Mouse (Mus musculus) megakaryocyte progenitor cell, adult 5-6 weeks (primary cell): ENCODE measurements at regions not wholly inside any gene's neighbourhood (a gene's known extent, or its start where the extent isn't known, plus 50 kb on each side); places are given as distances from the start of the nearest gene placed in this dataset.
A peak's percentile ranks its signal among the peaks of the same experiment; 100 is the strongest.

Source experiments
- ATAC-seq: replicated peaks from 2 replicates; pipeline ENCODE4 v1.8.0; 2016; ENCODE audit warnings: mild to moderate bottlenecking, moderate TSS enrichment, inconsistent platforms; ENCODE audit not compliant: poor library complexity

- ATAC-seq: no peak
Observed at GRCm38 (mm10) chr6:31212694-31213093, 185.8 kb upstream of the Mkln1 start.

GRCm38 (mm10) chr6:31213161-31213560 lies 185.4 kb upstream of the Mkln1 start:
- ATAC-seq: no peak

- ATAC-seq: no peak
Observed at GRCm38 (mm10) chr6:31215661-31216060, 182.9 kb upstream of the Mkln1 start.

- peak; percentile 50 for ATAC-seq
Observed at GRCm38 (mm10) chr6:31216206-31217059, 182.1 kb upstream of the Mkln1 start.

GRCm38 (mm10) chr6:31217060-31217541 lies 181.4 kb upstream of the Mkln1 start:
- ATAC-seq: no peak

- no peak for ATAC-seq
Observed at GRCm38 (mm10) chr6:31217641-31218138, 180.8 kb upstream of the Mkln1 start.

GRCm38 (mm10) chr6:31218139-31218750 lies 180.3 kb upstream of the Mkln1 start:
- peak; percentile 27 for ATAC-seq

- ATAC-seq: no peak
Observed at GRCm38 (mm10) chr6:31218880-31219279, 179.7 kb upstream of the Mkln1 start.

GRCm38 (mm10) chr6:31219736-31220135 lies 178.8 kb upstream of the Mkln1 start:
- ATAC-seq: no peak

- peak; percentile 58 for ATAC-seq
Observed at GRCm38 (mm10) chr6:31220184-31220931, 178.2 kb upstream of the Mkln1 start.

GRCm38 (mm10) chr6:31221490-31221889 lies 177.0 kb upstream of the Mkln1 start:
- ATAC-seq: 0 out of 2 replicates have a peak, but pooled peaks have one; percentile 12

GRCm38 (mm10) chr6:31222024-31222579 lies 176.4 kb upstream of the Mkln1 start:
- ATAC-seq: no peak

- no peak for ATAC-seq
Observed at GRCm38 (mm10) chr6:31227406-31227805, 171.1 kb upstream of the Mkln1 start.

- no peak for ATAC-seq
Observed at GRCm38 (mm10) chr6:31228061-31228460, 170.5 kb upstream of the Mkln1 start.

GRCm38 (mm10) chr6:31231821-31232220 lies 166.7 kb upstream of the Mkln1 start:
- no peak for ATAC-seq

- peak; percentile 96 for ATAC-seq
Observed at GRCm38 (mm10) chr6:31233252-31233993, 165.1 kb upstream of the Mkln1 start.

GRCm38 (mm10) chr6:31240051-31240450 lies 158.5 kb upstream of the Mkln1 start:
- peak; percentile 79 for ATAC-seq

GRCm38 (mm10) chr6:31250526-31250925 lies 148.0 kb upstream of the Mkln1 start:
- ATAC-seq: no peak

GRCm38 (mm10) chr6:31253251-31253935 lies 145.1 kb upstream of the Mkln1 start:
- peak; percentile 75 for ATAC-seq
